Mouse (Mus musculus): ENCODE results near the gene Gzmk. TPM values are rescaled to one million over a fixed set of nuclear protein-coding genes. Genes with fewer than 3 reads are reported as not detected.

Gene Gzmk
- polyA plus RNA-seq, 1 experiment from 2014 or later, result not detected

Other genes starting within 250 kb of the Gzmk start
- gene Ccno, start 238.1 kb downstream of the Gzmk start, polyA plus RNA-seq (2016; fragmentation: Nextera tagmentation; extraction: Ambion mirVana), result 0.21 and 0.79 TPM in 2 replicates
- 0.25 TPM in 1 of 2 replicates, not detected in the other for gene Mcidas, start 232.1 kb downstream of the Gzmk start, polyA plus RNA-seq (2016; fragmentation: Nextera tagmentation; extraction: Ambion mirVana)
- gene Cdc20b, start 190.8 kb downstream of the Gzmk start, polyA plus RNA-seq (2016; fragmentation: Nextera tagmentation; extraction: Ambion mirVana), result 0.17 TPM in 1 of 2 replicates, not detected in the other
- 104 and 109 TPM in 2 replicates for gene Gpx8, start 179.5 kb downstream of the Gzmk start, polyA plus RNA-seq (2016; fragmentation: Nextera tagmentation; extraction: Ambion mirVana)
- gene Gzma, start 124.9 kb downstream of the Gzmk start, polyA plus RNA-seq (2016; fragmentation: Nextera tagmentation; extraction: Ambion mirVana), result not detected in 2 replicates
- gene Esm1, start 16.2 kb downstream of the Gzmk start, polyA plus RNA-seq (2016; fragmentation: Nextera tagmentation; extraction: Ambion mirVana), result 1.8 and 2.6 TPM in 2 replicates
- gene BC067074, start 67.3 kb upstream of the Gzmk start, polyA plus RNA-seq (2016; fragmentation: Nextera tagmentation; extraction: Ambion mirVana), result 1.3 and 1.5 TPM in 2 replicates